Mouse (Mus musculus) layer of hippocampus, adult 9-10 months (tissue): Measurements from ENCODE around the gene Hoxc5.

ENCODE experiments used
- DNase-seq: peaks from one replicate; pipeline ENCODE4 v3.0.0; 2022; ENCODE audit warnings: low spot score

Hoxc5 gene

DNA sequence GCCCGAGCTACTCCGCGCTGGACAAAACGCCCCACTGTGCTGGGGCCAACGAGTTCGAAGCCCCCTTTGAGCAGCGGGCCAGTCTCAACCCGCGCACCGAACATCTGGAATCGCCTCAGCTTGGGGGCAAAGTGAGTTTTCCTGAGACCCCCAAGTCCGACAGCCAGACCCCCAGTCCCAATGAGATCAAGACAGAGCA is at the start of gene Hoxc5:
Gene Hoxc5, plus strand, starts transcription at position 132 of the 199 bp plus-strand sequence.
- no peak for DNase-seq

DNA sequence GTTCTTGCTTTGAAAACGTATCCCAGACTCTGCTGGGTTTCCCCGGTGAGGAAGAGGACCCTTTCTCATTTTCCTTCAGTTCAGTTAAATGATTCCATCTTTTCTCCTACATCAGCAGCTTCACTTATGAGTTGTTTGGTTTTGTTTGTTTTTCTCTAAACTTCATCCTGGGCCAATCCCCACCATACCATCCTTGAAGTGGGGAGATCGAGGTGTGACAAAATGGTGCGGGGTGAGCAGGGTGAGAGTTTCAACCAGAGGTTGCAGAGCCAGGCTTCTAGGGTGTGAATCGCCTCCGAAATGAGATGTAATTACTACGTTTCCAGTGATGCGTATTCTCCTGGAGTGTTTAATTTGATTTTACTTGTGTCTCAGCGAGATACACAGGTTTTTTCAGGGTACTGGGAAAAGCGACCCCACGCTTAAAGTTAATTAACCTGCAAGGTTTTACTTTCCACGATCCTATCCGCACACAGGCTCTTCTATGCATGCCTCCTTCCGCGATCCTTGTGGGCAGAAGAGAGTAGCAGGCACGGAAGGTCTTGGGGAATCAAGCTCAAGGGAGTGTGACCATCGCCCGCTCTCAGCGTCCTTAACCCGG is 49.2 kb upstream of the Hoxc5 start:
- DNase-seq = no peak

DNA sequence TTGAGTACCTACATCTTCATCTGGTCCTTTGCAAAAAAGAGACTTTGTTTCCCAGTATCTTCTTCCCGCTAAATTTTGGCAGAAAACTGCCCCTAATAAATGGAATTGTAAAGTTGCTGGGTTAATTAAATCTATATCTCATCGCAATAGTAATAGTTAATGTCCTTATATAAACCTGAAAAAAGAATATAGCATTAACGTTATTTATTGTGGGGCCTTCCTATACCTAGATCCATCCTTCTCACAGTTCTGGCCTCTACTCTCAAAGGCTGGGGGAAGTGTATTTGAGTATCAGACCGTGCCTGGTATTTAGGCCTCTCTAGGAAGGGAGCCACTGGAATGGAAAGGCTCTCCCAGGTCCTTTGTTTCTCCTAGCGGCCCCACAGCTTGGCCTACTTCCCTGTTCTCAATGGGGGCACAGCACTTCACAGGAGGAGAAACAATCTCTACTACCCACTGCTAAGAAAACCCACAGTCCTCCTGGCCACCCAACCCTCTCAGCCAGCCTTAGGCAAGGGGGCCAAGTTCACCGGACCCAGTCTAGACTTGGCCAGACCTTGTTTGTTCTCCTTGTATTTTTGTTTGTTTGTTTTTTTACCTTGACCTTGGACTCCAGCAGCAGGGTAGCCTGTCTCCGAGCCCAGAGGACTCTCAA is 48.5 kb upstream of the Hoxc5 start:
- DNase-seq = no peak

DNA sequence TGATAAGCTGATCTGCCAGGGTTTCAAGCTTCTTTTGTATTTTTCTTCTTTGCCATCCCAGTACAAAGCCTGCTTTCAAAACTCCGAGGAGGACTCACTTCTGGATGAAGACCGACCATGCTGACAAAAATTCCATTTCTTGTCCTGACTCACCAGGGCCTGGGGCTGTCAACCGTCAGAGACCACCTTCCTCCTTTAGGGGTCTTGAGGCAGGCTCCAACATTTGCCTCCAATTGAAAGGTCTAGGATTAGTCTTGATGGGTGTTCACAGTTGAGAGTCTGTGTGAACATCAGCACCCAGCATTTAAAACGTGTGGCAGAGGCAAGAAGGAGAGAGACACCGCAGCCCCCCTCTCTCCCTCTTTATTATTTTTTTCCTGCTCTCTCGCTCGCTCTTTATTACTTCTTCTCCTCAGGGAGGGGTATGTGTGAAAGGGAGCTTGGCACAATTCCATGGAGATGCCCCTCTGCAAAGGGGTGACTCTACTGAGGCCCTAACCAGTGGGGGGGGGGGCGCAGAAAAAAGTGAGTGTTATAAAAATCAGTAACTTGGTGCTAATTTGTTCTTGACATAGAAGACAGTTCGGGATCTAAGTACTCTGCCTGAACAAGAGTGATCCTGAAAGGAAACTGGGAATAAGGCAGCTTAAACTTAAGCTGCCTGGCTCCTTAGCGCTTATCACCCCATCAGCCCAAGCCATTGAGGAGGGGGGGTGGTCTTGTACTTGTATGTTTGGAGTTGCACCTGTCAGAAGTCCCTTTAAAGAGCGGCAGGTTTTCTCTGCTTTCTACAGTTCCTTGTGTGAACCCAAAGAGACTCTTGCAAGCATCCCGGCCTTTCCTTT is 47.7 kb upstream of the Hoxc5 start:
- DNase-seq = no peak

DNA sequence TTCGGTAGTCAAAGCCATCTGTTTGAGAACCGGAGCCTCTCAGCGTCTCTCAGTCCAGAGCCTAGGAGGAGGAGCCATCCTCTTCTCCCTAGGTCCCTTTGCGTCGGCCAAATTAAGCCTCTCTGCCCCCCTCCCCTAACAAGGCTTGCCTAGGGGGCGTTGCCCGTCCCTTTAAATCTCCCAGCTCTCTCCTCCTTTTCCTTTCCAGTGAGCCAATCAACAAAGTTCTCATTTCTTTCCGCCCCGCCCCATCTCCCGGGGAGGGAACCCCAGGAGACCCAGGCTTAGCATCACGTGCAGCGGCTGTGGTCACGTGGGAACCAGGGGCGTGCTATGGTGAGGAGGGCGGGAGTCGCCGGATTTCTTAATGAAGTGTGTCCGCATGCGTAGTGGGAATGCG is 46.6 kb upstream of the Hoxc5 start:
- DNase-seq = no peak

DNA sequence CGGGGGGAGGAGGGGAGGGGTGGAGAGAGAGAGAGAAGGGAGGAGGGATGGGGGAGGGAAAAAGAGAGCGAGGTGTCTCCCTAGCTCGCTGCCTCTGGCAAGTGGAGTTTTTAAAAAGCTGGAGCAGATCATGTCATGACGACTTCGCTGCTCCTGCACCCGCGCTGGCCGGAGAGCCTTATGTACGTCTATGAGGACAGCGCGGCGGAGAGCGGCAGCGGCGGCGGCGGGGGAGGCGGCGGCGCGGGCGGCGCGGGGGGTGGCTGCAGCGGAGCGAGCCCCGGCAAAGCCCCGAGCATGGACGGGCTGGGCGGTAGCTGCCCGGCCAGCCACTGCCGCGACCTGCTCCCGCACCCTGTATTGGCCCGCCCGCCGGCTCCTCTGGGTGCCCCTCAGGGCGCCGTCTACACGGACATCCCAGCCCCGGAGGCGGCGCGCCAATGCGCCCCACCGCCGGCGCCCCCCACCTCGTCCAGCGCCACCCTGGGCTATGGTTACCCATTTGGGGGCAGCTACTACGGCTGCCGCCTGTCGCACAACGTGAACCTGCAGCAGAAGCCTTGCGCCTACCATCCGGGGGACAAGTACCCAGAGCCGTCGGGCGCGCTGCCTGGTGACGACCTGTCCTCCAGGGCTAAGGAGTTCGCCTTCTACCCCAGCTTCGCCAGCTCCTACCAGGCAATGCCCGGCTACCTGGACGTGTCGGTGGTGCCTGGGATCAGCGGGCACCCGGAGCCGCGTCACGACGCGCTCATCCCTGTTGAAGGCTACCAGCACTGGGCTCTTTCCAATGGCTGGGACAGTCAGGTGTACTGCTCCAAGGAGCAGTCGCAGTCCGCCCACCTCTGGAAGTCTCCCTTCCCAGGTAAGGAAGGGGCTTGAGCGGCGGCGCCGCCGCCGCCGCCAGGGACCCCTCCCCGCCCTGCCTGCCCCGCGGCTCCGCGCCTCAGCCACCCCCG is 45.9 kb upstream of the Hoxc5 start, which contains the start of gene Hoxc13:
Gene Hoxc13, plus strand, starts transcription at position 51 of the 959 bp plus-strand sequence.
- no peak for DNase-seq

DNA sequence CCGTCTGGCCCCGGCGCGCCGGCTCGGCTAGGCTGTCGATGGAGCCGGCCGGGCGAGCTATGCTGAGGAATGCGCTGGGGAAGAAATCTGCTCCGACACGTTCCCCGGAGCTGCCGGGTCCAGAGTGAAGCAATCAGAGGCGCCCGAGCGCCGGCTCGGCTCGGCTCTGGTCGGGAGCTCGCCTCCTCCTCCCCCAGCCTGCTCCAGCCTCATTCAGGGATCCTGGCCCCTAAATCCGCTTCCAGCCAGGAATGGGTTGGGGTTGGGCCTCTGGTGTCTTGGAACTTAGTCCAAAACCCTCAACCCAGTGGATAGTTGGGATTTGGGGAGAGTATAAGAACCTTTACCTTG is 45.3 kb upstream of the Hoxc5 start:
- no peak for DNase-seq

DNA sequence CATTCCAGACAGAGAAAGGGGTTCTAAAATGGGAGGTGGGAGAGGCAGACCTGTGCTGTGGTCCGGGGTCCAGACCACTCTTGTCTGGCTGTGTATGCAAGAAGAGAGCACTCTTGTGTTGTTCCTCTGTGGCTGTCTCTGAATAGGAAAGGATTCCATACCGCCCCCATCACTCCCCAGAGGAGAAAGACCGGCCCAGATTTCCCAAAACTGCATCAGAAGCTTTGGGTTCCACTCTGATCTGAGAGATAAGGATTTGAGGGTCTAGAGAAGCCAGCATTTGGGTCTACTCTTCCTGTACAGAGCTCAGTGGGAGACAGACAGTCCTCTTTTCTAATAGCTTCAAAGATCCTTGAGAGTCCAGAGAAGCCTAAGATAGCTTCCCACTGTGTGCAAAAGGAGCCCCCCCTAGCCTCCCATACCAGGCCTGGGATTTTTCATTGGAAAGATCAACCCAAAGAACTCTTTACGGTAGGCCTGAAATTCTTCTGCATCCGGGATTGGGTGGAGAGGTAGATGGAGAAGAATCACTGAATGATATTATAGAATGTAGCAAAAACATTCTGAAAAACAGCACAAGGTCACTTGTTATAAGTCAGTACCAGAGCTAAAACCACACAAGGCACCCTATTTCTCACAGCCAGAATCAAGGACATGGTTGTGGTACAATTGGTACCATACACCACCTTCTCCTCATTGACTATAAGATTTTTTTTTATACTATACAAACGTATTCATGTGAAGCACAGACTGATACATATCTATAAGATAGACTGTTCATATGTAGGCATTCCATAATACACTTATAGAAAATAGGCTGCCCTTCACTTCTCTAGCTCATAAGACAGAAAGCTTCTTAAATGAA is 44.4 kb upstream of the Hoxc5 start:
- no peak for DNase-seq

DNA sequence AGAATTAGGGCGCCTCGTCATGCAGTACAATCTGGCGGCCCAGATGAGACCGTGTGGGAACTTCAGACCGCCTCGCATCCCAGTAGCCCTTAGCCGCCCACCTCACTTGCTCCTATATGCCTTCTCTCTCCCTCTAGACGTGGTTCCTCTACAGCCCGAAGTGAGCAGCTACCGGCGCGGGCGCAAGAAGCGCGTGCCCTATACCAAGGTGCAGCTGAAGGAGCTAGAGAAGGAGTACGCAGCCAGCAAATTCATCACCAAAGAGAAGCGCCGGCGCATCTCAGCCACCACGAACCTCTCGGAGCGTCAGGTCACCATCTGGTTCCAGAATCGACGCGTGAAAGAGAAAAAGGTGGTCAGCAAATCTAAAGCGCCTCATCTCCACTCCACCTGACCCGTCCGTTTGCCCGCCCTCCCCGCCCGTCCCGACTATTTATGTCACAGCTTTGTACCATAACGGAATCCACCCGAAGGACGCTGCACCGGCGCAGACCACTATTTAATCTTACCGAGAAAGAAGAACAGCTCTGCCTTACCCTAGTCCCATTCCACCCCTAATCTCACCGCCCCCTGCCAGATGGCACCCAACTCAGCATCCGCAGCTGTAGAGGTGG is 40.1 kb upstream of the Hoxc5 start:
- no peak for DNase-seq

DNA sequence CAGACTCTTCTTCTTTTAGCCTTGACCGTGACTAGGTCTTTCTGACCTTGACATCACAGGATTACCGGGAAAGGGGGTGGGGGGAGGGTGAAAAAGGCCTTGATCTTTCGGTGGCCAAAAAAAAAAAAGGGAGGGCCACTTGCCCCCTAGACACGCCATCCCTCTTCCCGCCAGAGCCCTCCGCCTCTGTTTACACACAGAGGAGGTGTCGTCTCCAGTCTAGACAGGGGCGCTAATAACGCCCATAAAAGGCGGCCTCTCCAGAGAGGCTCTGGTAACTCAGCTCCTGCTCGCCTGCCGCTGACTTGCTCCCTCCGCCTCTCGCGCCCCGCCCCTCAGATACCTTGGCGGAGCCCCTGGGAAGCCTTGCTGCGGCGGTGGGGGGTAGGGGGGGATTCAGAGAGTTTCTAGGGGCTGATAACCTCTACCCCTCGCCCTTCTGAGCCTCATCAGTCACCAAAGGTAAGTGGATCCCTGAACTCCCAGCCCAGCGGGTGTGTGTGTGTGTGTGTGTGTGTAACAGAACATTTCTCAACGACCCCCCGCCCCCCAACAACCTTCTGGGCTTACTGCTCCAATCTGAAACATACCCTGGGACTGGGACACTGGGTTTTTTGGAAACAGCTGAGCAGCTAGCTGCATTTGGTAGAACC is 35.4 kb upstream of the Hoxc5 start:
- no peak for DNase-seq

DNA sequence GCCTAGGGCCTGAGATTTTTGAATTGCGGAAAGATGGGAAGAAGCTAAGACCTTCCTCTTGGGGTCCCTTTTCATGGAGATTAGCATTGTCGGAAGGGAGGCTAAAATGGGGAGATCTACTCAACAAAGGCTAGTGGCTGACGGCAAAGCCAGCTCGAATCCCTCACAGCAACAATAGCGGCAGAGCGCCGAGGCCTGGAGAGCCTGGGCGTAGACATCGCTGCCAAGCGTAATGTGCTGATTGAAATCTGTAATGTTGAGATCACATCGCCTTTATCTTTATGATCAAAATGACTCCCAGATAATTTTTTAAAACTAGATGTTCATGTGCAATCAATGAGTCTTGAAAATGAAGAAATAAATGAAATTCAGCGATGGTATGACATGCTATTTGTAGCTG is 32.8 kb upstream of the Hoxc5 start:
- no peak for DNase-seq

DNA sequence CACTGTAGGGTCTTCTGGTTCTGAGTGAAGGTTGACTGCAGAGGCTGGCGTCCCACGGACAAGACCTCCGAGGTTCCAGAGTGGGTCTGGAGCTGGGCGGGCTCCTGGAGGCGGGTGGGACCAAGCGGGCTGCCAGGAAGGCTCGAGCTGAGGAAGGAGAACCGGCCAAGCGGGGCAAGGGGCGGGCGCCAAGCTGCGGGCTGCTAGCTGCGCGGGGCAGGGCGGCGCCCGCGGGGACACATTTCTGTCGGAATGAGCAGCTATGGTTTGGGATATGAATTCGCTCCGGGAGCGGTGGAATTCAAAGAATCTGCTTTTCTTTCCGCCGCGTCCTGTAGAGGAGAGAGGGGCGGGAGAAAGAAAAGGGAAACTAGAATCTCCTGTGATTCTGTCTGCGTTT is 32.3 kb upstream of the Hoxc5 start:
- DNase-seq = no peak

DNA sequence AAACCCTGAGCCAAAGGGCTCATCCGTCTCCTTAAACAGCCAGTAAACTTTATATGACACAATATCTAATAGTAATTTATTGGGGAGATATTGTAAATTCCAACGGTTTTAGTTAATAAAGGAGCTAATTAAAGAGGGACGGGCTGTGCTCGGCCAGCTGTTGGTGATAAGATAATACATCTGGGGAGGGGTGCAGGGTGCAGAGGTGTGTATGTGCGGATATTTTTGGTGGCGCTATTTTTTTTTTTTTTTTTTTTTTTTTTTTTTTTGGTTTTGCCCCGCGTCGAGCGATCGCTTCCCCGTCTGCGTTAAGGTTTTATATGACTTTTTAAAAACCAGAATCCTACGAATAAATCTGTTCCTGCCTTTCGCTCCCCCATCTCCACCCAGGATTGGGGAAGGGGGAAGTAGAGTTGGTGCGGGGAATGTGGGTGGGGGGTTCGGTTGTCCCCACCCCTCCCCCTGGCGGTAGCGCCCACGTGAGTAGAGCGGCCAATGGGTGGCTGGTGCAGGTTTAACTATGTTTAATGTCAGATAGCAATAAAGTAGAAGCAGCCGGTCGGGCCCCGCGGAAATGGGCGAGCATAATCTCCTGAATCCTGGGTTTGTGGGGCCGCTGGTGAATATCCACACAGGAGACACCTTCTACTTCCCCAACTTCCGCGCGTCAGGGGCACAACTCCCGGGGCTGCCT is 30.8 kb upstream of the Hoxc5 start, which contains the start of gene Hoxc12:
Gene Hoxc12, plus strand, starts transcription at position 479 of the 694 bp plus-strand sequence.
- no peak for DNase-seq

DNA sequence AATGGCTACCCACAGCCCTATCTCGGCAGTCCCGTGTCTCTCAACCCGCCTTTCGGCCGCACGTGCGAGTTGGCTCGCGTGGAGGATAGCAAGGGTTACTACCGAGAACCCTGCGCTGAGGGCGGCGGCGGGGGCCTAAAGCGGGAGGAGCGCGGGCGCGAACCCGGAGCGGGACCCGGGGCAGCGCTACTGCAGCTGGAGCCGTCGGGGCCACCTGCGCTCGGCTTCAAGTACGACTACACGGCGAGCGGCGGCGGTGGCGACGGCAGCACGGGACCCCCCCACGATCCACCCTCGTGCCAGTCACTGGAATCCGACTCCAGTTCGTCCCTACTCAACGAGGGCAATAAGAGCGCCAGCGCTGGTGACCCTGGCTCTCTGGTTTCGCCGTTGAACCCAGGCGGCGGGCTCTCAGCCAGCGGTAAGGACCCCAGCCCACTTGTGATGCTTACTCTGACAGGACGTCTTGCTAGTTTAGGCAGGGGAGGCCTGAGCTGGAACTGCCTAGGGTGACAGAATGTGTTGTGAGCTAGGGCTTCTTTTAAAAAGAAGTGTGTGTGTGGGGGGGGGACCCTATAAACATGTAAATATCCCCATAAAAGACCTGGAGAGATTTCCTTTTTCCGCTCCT is 30.1 kb upstream of the Hoxc5 start:
- DNase-seq = no peak

DNA sequence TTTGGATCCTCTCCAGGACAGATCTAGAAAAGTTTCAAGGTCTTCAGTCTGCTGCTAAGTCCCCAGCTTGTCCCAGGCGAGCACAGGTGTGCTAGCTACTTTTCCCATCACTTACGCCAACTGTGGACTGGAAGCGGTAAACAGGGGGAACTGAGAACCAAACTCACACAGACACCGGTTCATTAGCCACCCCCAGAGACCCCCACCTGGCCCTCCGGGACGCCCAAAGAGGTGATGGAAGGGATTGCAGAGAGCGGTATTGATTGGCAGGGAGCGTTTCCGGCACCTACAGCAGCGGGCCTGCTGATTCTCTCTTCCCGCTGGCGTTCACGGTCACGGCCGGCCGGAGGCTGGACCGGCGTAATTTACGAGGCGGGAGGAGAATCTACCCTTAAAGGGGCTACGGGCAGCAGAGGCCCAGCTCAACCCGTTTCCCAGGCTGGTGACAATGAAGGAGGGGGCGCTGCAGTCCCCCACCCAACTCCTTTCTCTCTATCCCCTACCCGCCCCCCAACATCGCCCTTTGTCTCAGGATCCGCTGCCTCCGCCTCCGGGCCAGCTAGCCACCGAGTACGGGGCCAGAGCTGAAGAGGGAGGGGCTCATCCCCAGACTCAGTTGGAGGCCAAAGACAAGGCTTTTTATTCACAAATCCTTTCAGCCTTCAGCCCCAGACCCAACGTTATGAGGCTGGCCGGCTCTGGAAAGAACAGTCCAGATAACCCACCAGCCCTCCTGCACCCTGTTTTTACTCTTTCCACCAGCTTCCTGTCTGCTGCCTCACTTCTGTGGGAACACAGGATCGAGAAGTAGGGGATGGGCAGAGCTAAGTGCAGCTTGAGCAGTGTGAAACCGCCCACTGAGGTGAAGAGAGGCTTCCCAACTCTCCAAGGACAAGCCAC is 27.7 kb upstream of the Hoxc5 start:
- no peak for DNase-seq

DNA sequence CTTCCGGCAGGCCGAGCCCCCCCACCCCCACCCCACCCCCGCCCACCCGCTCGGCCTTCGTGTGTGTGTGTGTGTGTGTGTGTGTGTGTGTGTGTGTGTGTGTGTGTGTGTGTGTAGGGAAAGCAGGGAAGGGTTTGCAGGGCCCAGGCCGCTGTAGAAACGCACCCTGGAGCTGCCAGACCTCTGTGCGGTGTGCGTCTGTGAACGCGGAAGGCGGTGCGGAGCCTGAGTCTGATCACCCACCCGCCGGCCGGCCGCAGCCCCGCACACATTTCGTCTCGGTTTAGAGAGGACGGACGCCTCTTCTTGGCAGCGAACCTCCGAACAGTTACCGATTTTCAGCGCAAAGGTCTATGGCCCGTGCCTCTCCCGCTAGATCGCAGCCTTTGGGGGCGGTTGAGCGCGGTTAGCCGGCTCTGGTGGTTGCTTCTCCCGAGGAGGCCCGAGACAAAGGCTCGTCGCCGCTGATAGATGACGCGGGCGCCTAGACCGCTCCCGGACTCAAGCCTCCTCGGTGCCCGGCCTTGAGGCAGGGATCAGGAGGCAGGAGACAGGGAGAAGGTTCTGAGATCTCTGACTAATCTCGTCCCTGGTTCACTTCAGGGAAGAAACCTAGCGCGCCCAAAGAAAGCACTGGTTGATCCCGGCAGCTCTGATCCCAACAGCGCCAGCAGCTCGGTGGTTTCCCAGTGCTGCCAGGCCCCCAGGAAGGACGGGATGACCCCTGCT is 24.3 kb upstream of the Hoxc5 start:
- DNase-seq = no peak

DNA sequence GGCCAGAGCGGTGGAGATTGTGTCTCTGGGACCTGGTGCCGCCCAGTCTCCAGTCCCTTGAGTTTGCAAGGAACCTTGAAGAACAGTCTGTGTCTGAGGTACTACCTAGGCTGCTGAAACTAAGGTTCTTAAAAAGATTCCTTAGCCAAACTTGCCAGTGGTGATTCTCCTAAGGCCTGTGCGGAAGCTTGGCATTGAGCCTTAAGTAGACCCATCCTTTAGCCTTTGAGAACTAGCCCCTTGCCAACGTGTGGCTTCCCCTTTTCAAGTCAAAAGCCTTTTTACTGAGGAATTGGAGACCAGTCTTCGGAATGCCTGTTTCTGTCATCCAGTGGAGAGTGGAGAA is 23.8 kb upstream of the Hoxc5 start:
- DNase-seq = no peak
